Mouse (Mus musculus): ENCODE results near the gene Cnr1.

Cnr1 gene

DNA sequence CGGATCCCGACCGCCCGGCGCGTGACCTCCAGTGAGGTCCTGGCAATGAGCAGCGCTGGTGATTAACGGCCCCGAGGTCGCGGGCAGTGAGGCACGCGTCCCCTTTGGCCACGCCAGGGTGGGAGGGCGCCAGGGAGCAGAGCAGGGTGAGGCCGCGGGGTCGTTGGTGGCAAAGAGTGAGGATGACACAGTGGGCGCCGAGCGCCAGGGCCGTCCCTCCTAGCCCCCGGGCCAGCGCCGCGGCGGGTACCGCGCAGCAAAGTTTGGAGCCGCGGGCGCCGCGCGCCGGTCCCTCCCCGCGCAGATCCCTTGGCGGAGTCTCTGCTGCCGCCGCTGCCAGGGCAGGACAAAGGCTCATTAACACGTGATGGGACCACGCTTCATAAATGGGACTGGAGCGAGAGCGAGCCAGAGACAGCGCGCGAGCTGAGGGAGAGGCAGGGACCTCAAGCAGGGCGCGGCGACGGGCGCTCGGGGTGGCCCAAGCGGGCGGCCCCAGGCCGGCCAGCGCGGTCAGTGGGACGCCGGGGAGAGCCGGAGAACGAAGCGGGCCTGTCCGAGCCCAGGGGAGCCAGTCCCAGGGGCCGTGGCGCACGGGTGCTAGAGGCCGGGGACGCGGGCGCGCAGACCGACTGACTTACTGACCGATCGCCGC, at the start of gene Cnr1:
Cnr1 (plus strand) TSS at position 360 of the 655 bp plus-strand sequence.
- DNase-seq = peak; percentile 57

DNA sequence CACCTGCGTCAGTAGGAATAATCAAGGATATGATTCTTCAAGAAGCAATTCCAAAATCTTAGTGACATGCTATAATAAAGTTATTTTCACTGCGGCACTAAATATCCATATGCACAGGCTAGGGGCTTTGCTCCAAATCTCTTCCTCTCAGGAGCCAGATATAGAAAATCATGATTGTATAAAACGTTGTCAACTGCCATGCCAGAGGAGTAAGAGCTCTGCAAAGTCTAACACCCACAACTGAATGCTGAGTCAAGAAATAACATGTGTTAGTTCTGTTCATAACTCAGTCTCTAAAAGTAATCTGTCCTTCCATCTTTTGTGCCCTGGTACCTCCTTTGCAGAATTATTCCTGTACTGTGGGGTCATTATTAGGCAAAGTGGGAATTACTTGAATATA, 44.4 kb upstream of the Cnr1 start:
- no peak for DNase-seq

DNA sequence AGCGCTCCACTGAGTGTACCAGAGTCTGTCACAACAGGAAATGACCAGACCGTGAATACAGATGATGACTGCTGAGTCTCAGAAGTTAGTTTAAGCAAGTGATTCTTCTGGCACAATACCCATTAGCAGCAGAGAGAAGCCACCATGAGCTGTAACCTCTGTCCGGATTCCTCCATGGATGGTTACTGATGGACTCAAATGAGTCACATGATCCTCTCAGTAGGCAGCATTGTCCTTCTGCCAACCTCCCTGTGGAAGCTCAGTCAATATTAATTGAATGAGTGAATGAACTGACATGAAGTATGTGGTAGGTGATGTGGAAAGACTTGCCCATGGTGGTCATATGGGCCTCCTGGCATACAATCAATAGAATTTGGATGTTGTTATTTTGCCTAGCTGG, 38.4 kb upstream of the Cnr1 start:
- no peak for DNase-seq

DNA sequence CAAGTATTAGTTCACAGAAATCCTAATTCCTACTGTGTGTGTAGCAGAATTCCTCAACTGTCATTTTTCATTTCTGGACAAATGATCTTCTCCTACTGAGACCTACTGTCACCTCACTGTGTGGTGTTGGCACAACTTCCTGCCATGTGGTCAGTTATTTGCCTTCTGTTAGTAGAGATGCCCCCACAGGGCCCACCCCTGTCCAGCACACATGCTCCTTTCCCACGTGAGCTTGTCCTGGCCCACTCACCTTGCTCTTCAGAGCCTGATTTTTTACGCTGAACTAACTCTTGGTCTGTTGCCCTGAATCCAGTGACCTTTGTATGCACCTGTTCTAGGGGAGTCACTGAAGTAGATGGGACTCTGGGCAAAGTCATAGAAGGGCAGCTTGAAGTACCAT, 34.4 kb upstream of the Cnr1 start:
- DNase-seq = no peak

DNA sequence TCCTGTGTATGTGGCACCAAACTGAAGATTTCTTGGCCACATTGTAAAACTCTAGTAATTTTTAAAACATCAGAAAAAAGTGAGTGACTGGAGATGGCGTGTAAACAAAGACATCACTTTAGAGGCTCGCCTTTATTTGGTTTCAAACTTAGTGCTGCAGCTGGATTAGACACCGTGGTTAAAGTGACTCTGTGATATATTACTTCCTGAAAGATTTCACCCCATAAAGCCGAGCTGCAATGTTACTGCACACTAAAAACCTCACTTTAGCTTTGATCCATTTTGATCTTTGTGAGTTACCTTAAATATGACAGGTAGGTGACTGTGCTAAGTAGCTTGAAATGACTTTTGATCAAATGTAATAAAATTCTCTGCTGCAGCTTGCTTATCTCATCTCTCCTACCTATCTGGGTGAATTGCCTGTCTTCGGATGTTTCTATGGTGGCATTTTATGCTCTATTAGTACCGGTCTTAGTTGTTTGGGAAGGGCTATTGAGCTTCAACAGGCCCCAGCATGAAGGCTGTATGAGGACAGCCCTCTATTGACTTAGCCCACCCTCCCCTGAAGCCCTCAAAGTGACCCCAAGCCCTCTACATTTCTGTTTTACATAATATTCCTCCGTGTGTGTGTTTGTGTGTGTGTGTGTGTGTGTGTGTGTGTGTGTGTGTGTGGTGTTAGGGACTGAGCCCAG, 32.1 kb upstream of the Cnr1 start:
- no peak for DNase-seq

DNA sequence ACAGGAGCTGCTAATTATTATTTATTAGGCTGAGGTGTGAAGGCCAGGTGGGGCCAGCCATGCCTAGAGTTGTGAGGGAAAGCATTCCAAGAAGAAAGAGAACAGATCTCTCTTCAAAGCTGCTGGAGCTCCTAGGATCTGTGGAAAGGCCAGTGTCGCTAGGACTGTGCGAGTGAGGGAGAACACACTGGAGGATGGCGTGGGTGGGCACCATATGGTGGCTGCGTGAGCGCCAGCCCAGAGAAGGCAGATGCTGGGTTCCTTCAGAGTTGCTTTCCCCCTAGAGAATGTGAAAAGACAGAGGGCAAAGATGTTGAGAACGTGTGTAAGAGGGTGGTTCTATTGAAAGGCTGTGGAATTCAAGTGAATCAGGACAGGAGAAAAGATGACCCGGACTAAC, 30.6 kb upstream of the Cnr1 start:
- no peak for DNase-seq

GRCm38 (mm10) chr4:33895046-33895445, 29.3 kb upstream of the Cnr1 start:
- DNase-seq = no peak

DNA sequence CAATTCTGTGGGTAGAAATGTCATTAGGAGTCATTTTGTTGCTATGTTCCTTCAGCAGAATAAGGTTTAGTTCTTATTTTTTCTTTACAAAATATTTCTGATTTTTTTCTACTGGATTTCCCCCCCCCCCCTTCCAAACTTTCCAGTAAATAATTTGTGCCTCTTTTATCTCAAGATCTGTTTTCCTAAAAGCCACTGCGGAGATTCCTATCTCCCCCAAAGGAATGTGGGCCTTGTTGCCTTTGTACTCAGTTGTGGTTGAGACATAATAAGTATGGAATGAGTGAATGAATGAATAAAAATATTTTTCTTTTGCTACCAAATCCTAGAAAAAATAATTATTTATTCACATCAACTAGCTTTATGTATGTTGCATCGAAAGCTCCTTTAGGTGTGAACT, 28.9 kb upstream of the Cnr1 start:
- no peak for DNase-seq

DNA sequence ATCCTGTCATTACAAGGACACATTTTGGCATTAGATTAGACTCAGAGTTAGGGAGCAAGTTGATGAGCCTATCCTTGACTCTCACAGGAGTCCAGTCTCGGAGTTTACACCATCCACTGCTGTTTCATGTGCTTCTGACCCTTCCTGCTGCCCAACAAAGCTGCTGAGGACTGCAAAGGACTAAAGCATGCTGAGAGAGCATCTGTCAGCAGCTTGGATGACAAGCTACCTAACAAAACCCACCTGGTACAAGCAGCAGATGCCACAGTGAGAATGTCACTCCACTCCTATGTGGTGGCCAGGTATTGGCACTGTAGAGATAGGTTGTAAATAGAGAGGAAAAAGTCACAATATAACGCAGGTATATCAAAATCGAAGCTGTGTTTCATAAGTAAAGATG, 22.7 kb upstream of the Cnr1 start:
- DNase-seq = no peak

- no peak for DNase-seq
Observed at GRCm38 (mm10) chr4:33903812-33904340, 20.5 kb upstream of the Cnr1 start.

DNA sequence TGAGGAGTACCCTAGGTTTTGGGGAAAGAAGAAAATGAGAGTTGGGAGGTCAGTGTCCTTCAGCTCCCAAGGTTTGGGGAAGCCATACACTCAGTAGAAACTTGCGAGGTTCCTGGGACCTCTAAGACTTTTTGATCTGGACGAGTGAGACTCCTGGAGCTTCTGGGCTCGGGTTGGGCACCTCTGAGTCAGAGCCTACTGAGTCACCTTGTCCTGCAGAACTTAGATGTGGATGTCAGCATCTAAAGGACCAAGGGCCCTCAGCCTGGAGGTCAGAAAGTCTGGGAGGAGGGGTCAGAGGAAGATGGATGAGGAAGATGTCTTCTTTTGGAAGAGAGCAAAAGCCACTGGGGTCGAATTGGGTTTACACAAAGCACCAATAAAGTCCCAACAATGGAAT, 19.6 kb upstream of the Cnr1 start:
- DNase-seq = no peak

DNA sequence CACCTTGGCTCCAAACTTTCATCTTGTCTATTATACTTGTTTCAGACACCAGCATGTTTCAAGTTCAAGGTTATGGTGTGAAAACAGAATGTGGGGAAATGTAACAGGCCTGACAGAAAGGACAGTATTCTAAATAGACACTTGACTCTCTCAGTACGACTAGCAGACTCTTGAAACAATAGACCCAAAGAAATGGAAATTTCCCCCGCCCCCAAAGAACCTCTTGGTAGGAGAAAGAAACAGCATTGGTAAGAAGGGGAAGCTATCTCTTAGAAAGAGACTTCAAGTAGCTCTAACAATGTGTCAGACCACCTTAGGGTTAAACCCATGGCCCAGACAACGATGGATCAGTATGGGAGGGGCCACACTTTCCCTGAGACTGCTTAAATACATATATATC, 15.6 kb upstream of the Cnr1 start:
- DNase-seq = no peak

DNA sequence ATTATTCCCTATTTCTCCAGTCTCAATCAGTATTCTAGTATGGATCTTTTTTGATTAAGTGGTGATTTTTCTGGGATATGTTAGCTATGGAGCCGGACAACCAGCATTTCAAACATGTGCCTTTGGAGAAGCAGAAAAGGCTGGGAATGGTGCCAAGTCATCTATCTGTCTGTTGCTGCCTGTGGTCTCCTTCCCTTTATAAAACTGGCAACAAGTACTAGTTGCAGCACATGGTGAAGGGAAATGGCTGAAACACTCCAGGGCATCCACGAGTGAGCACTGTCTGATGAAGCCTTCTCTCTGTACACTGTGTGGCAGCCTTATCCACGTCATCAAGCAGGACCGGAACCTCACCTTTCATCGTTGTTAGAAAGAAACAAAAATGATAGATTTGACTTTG, 8.7 kb upstream of the Cnr1 start:
- no peak for DNase-seq

DNA sequence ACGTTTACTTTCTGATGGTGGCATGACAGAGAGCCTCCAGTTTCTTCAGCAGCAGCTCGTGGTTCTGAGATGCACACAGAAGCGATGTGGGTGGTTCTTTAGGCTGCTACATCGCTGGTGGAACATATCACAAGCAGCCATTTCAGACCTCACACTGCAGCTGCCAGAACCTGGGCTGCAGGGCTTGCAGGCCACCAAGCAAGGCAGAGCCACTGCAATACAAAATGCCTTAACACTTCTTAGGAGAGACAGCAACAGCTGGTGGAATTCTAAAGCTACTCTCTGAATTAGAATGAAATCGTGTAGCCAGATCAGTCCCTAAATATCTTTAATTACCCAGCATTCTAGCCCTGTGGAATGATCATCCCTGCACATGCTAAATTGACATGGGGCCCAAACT, 3.6 kb upstream of the Cnr1 start:
- no peak for DNase-seq

DNA sequence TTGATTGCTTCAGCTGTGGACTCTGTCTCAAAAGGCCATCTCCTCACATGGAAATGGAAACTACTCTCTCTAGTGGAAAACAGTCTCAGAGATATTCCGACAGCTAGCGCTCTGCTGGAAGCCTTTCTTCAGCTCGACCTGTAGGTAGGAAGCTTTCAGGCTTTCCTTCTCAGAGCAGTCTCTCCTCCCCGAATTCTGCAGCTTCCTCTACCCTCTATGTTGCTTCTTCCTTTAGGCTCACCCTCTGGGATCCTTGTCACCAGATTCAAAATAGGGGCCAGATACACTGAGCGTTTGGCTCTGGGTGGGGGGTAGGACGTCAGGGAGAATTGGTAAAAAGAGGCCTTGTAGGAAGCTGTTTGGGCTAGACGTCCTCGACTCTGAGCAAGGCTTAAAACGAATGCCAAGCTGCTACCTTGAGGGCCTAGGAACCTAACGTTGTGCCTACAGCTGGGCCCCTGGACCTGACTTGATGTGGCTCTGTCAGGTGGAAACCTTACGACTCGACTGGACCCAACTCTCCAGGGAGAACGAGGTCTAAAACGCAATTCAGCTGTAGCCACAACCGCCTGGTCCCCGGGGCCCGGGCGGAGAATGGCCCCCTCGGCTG, 1.1 kb upstream of the Cnr1 start:
- no peak for DNase-seq

GRCm38 (mm10) chr4:33923761-33924233, 596 bp upstream of the Cnr1 start:
- no peak for DNase-seq

DNA sequence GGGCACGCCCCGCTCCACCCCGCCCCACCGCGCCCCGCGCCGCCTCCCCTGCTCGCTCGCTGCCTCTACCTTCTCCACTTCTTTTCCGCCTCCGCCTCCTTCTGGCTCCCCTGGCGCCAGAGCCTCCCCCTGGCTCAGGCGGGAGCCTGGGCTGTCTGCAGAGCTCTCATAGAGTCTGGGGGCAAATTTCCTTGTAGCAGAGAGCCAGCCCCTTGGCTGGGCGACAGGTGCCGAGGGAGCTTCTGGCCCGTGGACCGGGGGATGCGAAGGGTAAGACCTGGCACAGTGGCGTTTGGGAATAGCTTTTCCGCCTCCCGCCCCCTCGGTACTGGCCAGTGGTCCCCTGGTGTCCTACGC, 474 bp downstream of the Cnr1 start:
- DNase-seq = no peak

DNA sequence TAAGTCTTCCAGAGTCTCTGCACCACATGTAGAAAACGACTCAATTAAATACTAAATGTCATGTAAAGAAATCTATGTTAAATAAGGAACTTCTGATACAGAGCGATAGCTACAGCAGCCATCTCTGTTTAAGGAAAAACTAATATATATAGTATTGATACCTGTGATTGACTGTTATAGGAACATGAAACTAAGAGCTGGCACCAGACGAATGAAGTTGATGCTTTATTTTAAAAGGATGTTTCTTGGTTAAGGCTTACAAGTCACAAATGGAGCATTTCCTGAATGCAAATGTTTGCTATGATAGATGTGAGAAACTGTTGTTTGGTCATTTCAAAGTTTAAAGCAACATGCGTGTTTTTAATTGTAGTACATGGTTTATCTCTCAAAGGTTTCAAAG, 1.1 kb downstream of the Cnr1 start:
- no peak for DNase-seq

GRCm38 (mm10) chr4:33926010-33926409, 1.6 kb downstream of the Cnr1 start:
- no peak for DNase-seq

- DNase-seq = no peak
Observed at GRCm38 (mm10) chr4:33926730-33927263, 2.4 kb downstream of the Cnr1 start.

DNA sequence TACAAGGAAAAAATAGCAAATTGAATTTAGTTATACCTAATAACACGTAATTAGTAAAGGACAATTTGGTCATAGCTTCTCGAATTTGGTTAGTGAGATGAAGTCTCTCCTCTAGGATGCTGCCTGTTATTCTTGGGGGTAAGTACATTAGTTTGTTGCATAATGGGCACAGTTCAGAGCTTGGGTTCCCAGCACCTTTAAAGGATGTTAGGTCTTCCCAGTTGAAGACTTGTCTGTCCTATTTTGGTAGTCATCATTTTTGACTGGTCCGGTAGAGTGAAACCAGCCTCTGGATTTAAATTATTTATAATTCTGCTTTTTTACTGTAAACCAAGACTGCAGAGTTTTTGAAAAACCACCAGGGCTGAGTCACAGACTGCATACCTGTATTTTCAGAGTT, 3.3 kb downstream of the Cnr1 start:
- DNase-seq = no peak

DNA sequence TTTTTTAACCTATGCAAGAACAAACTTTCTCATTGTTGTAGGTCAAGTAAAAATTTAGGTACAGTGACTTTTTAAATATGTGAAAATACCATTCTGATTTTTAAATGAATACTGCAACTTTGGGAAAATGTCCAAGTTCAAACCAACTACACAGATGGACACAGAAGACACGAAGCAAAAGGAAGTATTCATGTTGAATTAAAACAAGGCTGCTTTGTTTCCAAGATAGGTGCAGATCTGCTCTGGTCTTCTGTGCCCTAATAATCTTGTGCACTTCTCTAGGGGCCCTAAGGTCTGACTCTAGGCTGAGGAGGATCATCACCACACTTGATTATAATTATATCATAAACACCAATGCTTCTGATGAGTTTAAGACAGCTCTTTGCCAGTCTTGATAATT, 4.1 kb downstream of the Cnr1 start:
- DNase-seq = no peak

DNA sequence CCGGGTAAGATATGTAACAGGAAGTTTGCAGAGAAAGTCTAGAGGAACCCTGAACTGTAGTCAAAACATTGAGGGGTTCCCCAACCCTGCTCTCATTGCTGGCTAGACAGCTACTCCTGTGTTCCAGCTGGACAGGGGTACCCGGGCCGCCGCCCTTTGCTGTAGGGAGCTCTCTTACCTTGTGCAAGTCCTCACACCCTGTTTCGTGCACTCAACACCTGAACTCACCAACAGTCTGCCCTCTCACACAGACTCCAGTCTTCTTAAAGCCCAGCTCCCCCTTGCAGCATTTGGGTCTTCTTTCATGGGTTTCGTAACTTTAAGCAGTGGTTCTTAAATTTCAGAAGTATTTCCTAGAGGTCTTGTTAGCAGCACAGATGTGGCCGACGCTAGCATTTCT, 7.0 kb downstream of the Cnr1 start:
- DNase-seq = no peak

- no peak for DNase-seq
Observed at GRCm38 (mm10) chr4:33941557-33941956, 17.2 kb downstream of the Cnr1 start.

Measured in kidney, adult 18-20 months (tissue).